Mouse (Mus musculus): Measurements from ENCODE around the gene Snx9. TPM values are rescaled to one million over a fixed set of nuclear protein-coding genes. Genes with fewer than 3 reads are reported as not detected.

Gene Snx9
- polyA plus RNA-seq, 1 experiment: 66.3 TPM

DNA sequence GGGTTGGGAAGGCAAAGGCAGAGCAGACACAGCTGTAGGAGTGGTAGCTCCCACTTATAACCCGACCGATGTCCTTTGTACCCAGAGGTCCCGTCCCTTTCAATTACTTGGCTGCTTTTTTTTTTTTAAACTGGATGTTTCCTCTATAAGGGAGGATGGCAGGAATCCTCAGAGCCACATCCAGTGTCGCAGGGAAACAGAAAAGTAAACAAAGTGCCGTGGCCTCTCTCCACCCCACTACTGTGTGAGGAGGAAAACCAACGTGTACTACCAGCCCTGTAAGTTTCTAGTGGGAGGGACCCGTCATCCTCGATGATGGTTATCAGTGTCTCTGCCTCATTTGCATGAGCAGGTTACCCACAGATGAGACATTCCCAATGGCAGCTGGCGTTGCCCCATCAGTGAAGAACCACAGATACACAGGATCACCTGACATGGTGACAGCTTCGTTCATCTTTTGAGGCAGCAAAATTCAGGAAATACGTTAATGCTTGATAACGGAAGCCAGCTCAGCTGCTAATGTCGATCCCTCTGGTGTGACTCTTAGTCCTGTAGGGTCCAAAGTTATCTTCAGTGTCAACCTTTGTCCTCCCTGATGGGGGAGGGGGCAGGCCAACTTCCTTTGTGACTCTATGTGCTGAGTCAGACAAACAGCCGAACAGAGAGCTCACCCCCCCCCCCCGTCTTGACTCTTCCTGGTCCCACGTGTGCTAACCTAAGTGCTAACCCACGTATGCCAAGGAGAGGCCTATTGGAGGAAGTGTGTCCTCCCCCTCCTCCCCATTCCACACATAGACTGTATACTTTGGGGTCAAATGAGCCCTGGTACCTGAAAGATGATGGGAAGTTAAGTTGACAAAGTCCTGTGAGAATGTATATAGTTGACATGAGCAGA, 39.1 kb upstream of the Snx9 start:
- Histone ChIP-seq H3K4me1 (ENCODE audit: control insufficient read depth, insufficient read depth, insufficient read length, low read length) (peaks cover 58% of the 10 kb centered on the region), H3K27me3 (ENCODE audit: control insufficient read depth, insufficient read depth, low read length) (no peaks in the 10 kb centered on the region), H3K27ac (ENCODE audit: insufficient read depth, low read depth, low read length) (peak overlapping the region; percentile 88), H3K4me3 (ENCODE audit: low read depth, low read length) (peak overlapping the region; percentile 14; the same call in 1 of the 2 replicates), H3K36me3 (ENCODE audit: control insufficient read depth, insufficient read depth, low read length) (no peaks in the 10 kb centered on the region)
- no peak for TF ChIP-seq POLR2A (IDR thresholded peaks at IDR 0.05; ENCODE audit: low read depth, low read length)
- WGBS: 19% methylated on average over 17 of the region's 17 CpGs

DNA sequence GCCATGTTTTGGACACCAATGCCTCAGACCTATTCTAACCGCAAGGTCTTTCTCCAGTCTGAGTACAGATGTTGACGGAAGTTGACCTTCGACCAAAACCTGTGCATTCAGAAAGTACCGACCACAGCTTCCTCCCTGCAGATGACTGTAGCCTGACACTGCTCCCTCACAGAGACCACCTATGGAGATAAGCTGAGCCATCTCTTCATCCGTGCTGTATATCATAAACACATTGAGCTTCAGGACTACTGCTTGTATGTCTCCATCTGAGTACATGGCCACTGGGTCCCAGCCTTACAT, 38.5 kb upstream of the Snx9 start:
- H3K27me3 ChIP-seq (ENCODE audit: control insufficient read depth, insufficient read depth, low read length): no peaks in the 10 kb centered on the region
- no peak overlapping the region for H3K4me3 ChIP-seq (ENCODE audit: low read depth, low read length)
- TF ChIP-seq CTCF (IDR thresholded peaks at IDR 0.05; ENCODE audit: extremely low read depth, insufficient read length, insufficient replicate concordance, low read depth, low read length): no peak
- 50% methylated on average over 5 of the region's 5 CpGs for WGBS
- H3K4me1 ChIP-seq (ENCODE audit: control insufficient read depth, insufficient read depth, insufficient read length, low read length): peaks cover 52% of the 10 kb centered on the region
- no peaks in the 10 kb centered on the region for H3K36me3 ChIP-seq (ENCODE audit: control insufficient read depth, insufficient read depth, low read length)
- H3K27ac ChIP-seq (ENCODE audit: insufficient read depth, low read depth, low read length): peak overlapping the region; percentile 88

DNA sequence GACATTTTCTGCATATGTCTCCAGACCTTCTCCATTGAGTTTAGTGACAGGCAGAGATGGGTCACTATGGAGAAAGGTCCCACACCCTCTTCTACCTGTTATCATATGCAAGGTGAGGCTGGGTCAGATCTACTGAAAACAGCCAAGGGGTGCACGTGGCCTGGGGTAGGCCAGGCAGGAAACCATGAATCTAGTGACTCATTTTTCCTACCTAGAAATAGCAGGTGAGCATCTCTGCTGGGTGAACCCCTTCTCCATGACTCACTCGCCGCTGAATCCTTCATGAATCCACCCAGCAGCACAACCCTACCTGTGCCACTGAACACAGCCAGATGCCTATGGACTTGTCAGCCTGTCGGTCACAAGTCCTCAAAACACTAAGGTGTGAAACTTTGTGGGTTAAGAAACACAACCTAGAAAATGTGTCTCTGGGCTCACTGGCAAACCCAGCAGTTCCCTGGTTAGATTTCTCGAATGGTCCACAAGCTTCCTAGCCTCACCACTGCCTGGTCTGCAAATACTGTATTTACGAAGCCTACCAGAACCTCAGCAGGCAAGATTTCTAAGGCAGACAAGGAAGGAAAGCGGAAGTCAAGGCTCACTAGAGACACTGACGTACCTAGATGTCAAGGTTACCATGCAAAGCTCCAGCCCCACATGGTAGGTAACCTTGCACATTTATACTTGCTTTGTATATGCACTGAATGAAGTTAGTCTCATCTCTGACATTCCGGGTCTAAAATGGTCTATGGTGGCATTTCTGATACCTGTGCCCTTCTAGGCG, 37.7 kb upstream of the Snx9 start:
- Histone ChIP-seq H3K27ac (ENCODE audit: insufficient read depth, low read depth, low read length) (peak overlapping the region; percentile 88), H3K4me3 (ENCODE audit: low read depth, low read length) (no peak overlapping the region), H3K27me3 (ENCODE audit: control insufficient read depth, insufficient read depth, low read length) (no peaks in the 10 kb centered on the region), H3K4me1 (ENCODE audit: control insufficient read depth, insufficient read depth, insufficient read length, low read length) (peaks cover 46% of the 10 kb centered on the region), H3K36me3 (ENCODE audit: control insufficient read depth, insufficient read depth, low read length) (no peaks in the 10 kb centered on the region)
- WGBS: 88% methylated on average over 10 of the region's 10 CpGs
- TF ChIP-seq CTCF (IDR thresholded peaks at IDR 0.05; ENCODE audit: extremely low read depth, insufficient read length, insufficient replicate concordance, low read depth, low read length) (no peak), POLR2A (IDR thresholded peaks at IDR 0.05; ENCODE audit: low read depth, low read length) (no peak)

DNA sequence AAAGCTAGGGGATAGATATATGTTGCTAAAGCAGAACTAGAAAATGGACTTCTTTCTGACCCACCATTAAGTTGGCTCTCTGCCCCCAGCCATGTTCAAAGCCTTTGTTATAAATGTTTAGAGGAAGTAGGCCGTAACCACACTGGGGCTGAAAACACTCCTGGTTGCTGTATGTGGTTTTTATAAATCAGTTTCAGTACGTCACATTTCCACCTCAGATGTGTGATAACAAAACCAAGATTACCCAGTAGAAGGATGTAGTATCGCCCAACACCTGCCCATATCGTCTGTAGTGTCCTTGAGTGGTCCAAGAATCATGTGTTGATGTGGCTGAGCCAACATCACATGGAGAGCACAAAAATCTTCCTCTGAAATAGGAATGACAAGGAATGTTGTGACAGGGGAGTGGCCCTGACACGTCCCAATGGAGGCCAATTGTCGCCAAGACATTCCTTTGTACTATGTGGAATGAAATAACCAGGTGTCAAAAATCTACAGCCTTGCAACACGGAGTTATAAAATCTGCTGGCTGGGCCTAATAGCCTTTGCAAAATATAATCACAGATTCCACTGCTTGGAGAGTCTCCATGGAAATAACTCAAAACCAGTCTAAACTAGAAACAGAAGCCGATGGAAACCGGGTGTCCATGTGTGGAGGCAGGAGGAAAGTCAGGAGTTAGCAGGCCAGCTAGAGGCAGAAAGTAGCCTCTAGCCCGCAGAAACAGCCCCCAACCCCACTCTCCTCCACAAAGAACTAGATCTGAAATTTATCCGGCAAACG, 36.6 kb upstream of the Snx9 start:
- TF ChIP-seq CTCF (IDR thresholded peaks at IDR 0.05; ENCODE audit: extremely low read depth, insufficient read length, insufficient replicate concordance, low read depth, low read length) (no peak), POLR2A (IDR thresholded peaks at IDR 0.05; ENCODE audit: low read depth, low read length) (no peak)

DNA sequence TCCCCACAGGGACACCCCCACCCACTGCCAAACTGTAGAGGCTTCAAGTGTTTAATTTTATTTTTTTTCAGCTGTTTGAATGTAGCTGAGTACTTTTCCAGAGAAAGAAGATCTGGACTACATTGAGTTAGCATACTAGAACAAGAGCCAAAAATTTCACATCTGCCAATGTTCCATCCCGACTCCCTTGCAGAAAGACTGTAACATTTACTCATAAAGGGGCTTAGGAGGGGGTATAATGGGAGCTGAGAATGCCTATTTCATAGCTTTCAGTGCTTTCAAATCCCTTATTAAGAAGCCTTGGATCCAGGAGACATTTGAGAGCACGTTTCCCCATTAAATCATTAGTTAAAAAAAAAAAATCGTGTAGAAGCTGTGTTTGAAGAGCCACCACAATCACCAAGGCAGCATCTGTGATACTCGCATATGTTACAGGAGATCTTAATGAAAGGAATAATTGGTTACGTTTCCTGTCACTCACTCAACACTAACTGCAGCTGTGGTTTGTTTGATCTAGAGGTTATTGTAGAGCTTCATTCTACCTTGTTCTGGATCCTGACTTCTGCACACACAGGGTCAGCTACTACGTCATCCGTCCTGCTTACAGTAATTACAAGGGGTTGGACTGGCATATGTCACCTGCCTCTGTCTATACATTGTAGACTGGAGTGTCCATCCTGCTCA, 35.8 kb upstream of the Snx9 start:
- H3K4me1 ChIP-seq (ENCODE audit: control insufficient read depth, insufficient read depth, insufficient read length, low read length): peaks cover 34% of the 10 kb centered on the region
- no peak overlapping the region for H3K4me3 ChIP-seq (ENCODE audit: low read depth, low read length)
- TF ChIP-seq CTCF (IDR thresholded peaks at IDR 0.05; ENCODE audit: extremely low read depth, insufficient read length, insufficient replicate concordance, low read depth, low read length): no peak
- TF ChIP-seq POLR2A (IDR thresholded peaks at IDR 0.05; ENCODE audit: low read depth, low read length): no peak
- WGBS: 78% methylated on average over 7 of the region's 7 CpGs
- H3K36me3 ChIP-seq (ENCODE audit: control insufficient read depth, insufficient read depth, low read length): no peaks in the 10 kb centered on the region
- peak overlapping the region; percentile 67; the same call in 1 of the 2 replicates for H3K27ac ChIP-seq (ENCODE audit: insufficient read depth, low read depth, low read length)
- H3K27me3 ChIP-seq (ENCODE audit: control insufficient read depth, insufficient read depth, low read length): no peaks in the 10 kb centered on the region

More for the DNA sequence above, 36.6 kb upstream of the Snx9 start:
- Histone ChIP-seq H3K4me1 (ENCODE audit: control insufficient read depth, insufficient read depth, insufficient read length, low read length) (peaks cover 39% of the 10 kb centered on the region), H3K27ac (ENCODE audit: insufficient read depth, low read depth, low read length) (peak overlapping the region; percentile 39; the same call in 1 of the 2 replicates), H3K4me3 (ENCODE audit: low read depth, low read length) (no peak overlapping the region), H3K27me3 (ENCODE audit: control insufficient read depth, insufficient read depth, low read length) (no peaks in the 10 kb centered on the region), H3K36me3 (ENCODE audit: control insufficient read depth, insufficient read depth, low read length) (no peaks in the 10 kb centered on the region)
- WGBS: 71% methylated on average over 12 of the region's 12 CpGs

DNA sequence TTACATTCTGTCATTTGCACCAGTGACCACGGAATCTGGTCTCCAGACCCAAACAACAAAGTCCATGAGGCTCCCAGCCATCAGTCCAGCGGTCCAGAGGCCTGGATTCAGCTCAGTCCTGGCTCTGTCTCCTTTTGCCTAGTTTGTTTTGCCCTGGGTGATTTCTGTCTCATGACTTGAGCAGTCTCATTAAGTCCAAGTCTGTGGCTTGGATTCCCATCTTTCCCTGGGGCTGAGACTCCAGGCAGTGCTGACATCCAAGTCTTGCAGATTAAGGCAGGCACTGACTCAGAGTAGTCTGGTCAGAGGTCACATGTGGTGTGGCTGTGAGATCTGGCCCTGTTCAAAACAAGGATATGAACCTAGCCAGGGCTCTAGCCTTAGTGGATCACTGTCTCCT, 35.2 kb upstream of the Snx9 start:
- H3K27me3 ChIP-seq (ENCODE audit: control insufficient read depth, insufficient read depth, low read length): no peaks in the 10 kb centered on the region
- no peak overlapping the region for H3K4me3 ChIP-seq (ENCODE audit: low read depth, low read length)
- no peaks in the 10 kb centered on the region for H3K36me3 ChIP-seq (ENCODE audit: control insufficient read depth, insufficient read depth, low read length)
- H3K4me1 ChIP-seq (ENCODE audit: control insufficient read depth, insufficient read depth, insufficient read length, low read length): peaks cover 29% of the 10 kb centered on the region
- peak overlapping the region; percentile 68 for H3K27ac ChIP-seq (ENCODE audit: insufficient read depth, low read depth, low read length)
- no peak for TF ChIP-seq CTCF (IDR thresholded peaks at IDR 0.05; ENCODE audit: extremely low read depth, insufficient read length, insufficient replicate concordance, low read depth, low read length)
- no peak for TF ChIP-seq POLR2A (IDR thresholded peaks at IDR 0.05; ENCODE audit: low read depth, low read length)
- 56% methylated on average over 2 of the region's 2 CpGs for WGBS
